Mouse (Mus musculus): ENCODE results near the gene Tsen34. TPM values are rescaled to one million over a fixed set of nuclear protein-coding genes. Genes with fewer than 3 reads are reported as not detected.

Tsen34 gene
- polyA plus RNA-seq, 1 experiment from 2014 or later, result 41.9 TPM

DNA sequence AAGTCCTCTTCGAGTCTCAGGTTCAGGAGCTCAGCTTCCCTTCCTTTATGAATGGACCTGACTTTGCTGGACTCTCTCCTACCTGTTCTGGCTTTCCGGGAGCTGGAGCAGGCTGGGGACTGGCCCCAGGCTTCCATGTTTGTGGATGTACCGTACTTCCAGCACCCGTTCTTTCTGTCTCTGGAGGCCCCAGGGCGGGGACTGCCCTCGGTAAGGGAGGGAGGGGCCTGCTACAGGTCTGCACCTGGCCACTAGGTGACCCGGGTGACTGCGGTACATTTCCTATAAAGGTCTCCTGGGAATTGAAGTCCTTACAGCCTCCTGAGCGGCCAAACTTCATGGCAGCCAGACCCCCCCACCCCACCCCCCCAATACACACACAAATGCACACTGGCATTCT lies 15.3 kb upstream of the Tsen34 start, which contains the start of gene Tmc4:
Tmc4 (minus strand) TSS at position 212 of the 400 bp plus-strand sequence.
- WGBS (ENCODE audit: insufficient replicate concordance), result 62% methylated on average over 9 of the region's 9 CpGs
- no peaks in the 10 kb centered on the region for H3K9me3 ChIP-seq (replicated peaks; ENCODE audit: control insufficient read depth, low read length)

DNA sequence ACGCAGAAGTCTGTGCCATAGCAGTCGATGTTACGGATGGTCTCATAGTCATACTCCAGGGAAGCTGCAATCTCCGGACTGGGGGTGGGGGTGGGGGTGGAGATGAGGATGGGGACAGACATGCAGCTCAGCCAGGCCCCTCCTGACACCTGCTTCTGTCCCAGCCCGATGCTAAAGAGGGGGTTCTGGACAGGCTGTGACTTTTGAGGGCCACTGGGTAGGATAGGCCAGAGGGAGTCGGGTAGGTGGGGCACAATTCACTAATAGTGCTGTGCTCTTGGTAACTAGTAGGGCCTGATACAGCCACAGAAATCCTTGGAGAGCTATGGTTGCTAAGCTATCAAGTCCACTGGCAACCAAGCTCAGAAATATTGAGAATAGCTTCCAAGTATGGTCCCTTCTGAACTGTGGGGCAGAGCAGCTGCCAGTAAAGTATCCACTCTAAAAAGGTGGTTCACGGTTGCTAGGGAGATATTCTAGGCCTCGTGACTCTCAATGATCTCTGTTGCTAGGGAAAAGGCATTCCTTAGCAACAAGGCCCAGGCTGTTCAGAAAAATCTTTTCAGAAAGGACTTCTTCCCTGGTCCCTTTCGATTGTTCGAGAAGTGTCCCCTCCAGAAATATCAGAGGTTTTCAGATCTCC lies 8.6 kb upstream of the Tsen34 start:
- Histone ChIP-seq H3K4me1 (ENCODE audit: control insufficient read depth, low read depth, low read length) (no peaks in the 10 kb centered on the region), H3K27ac (ENCODE audit: low read length) (no peak overlapping the region), H3K36me3 (ENCODE audit: control insufficient read depth, insufficient read depth) (no peaks in the 10 kb centered on the region; the same call in 1 of the 2 replicates), H3K4me3 (ENCODE audit: low read depth, low read length) (no peak overlapping the region), H3K27me3 (ENCODE audit: control insufficient read depth, insufficient read depth, low read depth, low read length) (no peaks in the 10 kb centered on the region), H3K4me2 (ENCODE audit: low read depth, low read length) (no peak overlapping the region), H3K9ac (ENCODE audit: low read depth, low read length) (no peak overlapping the region), H3K9me3 (replicated peaks; ENCODE audit: control insufficient read depth, low read length) (no peaks in the 10 kb centered on the region)
- WGBS (ENCODE audit: insufficient replicate concordance), result 72% methylated on average over 10 of the region's 10 CpGs
- ATAC-seq (ENCODE audit: low read depth), result no peak

More for the DNA sequence above, 15.3 kb upstream of the Tsen34 start, which contains the start of gene Tmc4:
- peak; percentile 12; the same call in 1 of the 2 replicates for ATAC-seq (ENCODE audit: low read depth)
- H3K27ac ChIP-seq (ENCODE audit: low read length), result no peak within 1 kb of the TSS
- no peak within 1 kb of the TSS for H3K4me3 ChIP-seq (ENCODE audit: low read depth, low read length)
- no peaks in the 10 kb centered on the region for H3K27me3 ChIP-seq (ENCODE audit: control insufficient read depth, insufficient read depth, low read depth, low read length)
- no peak within 1 kb of the TSS for H3K9ac ChIP-seq (ENCODE audit: low read depth, low read length)
- H3K4me1 ChIP-seq (ENCODE audit: control insufficient read depth, low read depth, low read length), result no peaks in the 10 kb centered on the region
- no peaks in the 10 kb centered on the region for H3K36me3 ChIP-seq (ENCODE audit: control insufficient read depth, insufficient read depth)
- H3K4me2 ChIP-seq (ENCODE audit: low read depth, low read length), result no peak within 1 kb of the TSS

DNA sequence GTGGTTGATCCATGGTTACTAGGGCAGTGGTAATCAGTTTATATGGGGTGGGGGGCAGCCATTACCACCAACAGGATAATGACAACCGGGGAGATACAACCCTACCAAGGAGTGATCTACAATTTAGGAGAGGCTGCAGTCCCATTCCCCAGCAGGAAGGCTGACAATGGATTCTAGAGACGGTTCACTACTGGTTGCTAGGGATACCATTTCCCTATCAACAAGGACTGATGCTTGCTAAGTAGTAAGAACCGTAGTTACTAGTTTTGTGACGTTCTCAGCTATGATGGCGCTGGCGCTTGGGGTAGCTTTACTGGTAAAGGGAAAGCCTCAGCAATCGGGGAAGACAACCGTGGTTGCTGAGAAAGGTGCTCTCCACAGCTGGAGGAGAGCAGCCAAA lies 8.0 kb upstream of the Tsen34 start:
- no peaks in the 10 kb centered on the region; the same call in 1 of the 2 replicates for H3K36me3 ChIP-seq (ENCODE audit: control insufficient read depth, insufficient read depth)
- no peak overlapping the region for H3K4me3 ChIP-seq (ENCODE audit: low read depth, low read length)
- H3K9ac ChIP-seq (ENCODE audit: low read depth, low read length), result no peak overlapping the region
- no peak overlapping the region for H3K4me2 ChIP-seq (ENCODE audit: low read depth, low read length)
- no peak for ATAC-seq (ENCODE audit: low read depth)
- 82% methylated on average over 8 of the region's 8 CpGs for WGBS (ENCODE audit: insufficient replicate concordance)
- H3K27ac ChIP-seq (ENCODE audit: low read length), result no peak overlapping the region
- no peaks in the 10 kb centered on the region for H3K4me1 ChIP-seq (ENCODE audit: control insufficient read depth, low read depth, low read length)
- no peaks in the 10 kb centered on the region for H3K27me3 ChIP-seq (ENCODE audit: control insufficient read depth, insufficient read depth, low read depth, low read length)
- H3K9me3 ChIP-seq (replicated peaks; ENCODE audit: control insufficient read depth, low read length), result no peaks in the 10 kb centered on the region

DNA sequence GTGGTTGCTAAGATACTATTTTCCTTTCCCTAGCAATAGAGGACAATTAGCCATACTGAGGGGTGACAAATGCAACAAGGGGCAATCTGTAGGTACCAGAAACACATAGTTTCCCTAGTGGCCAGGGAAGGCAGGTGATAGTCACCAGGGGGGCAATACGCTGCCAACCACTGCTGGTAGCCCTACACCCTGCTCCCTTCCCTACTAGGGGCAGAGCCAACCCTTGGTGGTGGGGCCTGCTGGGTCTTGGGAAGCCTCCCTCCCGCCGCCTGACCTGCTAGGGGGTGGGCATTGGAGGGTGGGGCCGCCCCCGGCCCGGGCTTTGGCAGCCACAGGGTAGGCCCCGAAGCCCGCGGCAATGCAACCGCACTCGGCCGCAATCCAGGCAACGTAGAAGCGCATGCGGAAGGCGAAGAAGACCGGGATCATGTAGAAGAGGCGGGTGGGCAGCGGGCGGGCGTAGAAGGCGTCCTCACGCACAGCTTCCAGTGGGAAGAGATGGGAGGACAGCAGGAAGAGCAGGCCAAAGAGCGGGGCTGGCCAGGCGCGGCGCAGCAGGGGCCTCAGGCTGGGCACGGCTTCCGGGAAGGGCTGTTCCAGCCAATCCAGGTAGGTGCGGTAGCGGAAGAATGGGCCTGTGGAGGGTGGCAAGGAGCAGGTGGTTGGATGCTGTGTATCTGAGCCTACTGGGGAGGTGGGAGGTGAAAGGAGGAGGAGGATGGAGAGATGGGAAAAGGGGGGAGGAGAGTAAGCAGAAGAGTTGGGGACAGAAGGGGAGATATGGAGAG lies 7.1 kb upstream of the Tsen34 start:
- H3K4me3 ChIP-seq (ENCODE audit: low read depth, low read length), result no peak overlapping the region
- no peaks in the 10 kb centered on the region for H3K4me1 ChIP-seq (ENCODE audit: control insufficient read depth, low read depth, low read length)
- no peaks in the 10 kb centered on the region for H3K27me3 ChIP-seq (ENCODE audit: control insufficient read depth, insufficient read depth, low read depth, low read length)
- ATAC-seq (ENCODE audit: low read depth), result no peak
- 79% methylated on average over 31 of the region's 31 CpGs for WGBS (ENCODE audit: insufficient replicate concordance)
- no peak overlapping the region for H3K9ac ChIP-seq (ENCODE audit: low read depth, low read length)
- no peaks in the 10 kb centered on the region; the same call in 1 of the 2 replicates for H3K36me3 ChIP-seq (ENCODE audit: control insufficient read depth, insufficient read depth)
- no peak overlapping the region for H3K27ac ChIP-seq (ENCODE audit: low read length)
- no peaks in the 10 kb centered on the region for H3K9me3 ChIP-seq (replicated peaks; ENCODE audit: control insufficient read depth, low read length)
- no peak overlapping the region for H3K4me2 ChIP-seq (ENCODE audit: low read depth, low read length)

DNA sequence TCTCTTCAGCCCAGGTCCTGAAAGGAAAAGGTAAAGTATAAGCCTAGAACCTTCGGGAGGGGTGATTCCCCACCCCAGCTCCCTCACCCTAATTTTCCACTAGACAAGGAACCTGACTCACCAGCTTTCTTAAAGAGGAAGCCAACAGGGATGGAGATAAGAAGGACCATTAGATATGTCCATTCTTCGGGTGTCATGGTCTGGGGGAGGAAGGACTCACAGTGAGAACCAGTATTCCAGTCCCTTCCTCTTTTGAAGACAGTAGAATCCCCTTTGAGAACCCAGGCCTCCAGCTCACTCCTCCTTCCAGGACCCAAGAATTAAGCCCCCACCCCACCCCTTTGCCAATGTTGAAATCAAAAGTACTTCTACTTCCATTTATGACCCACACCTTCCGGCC lies 744 bp upstream of the Tsen34 start:
- no peak for ATAC-seq (ENCODE audit: low read depth)
- Histone ChIP-seq H3K27ac (ENCODE audit: low read length) (no peak overlapping the region; the same call in 1 of the 2 replicates), H3K27me3 (ENCODE audit: control insufficient read depth, insufficient read depth, low read depth, low read length) (no peaks in the 10 kb centered on the region), H3K4me3 (ENCODE audit: low read depth, low read length) (peak overlapping the region; percentile 80), H3K4me1 (ENCODE audit: control insufficient read depth, low read depth, low read length) (peaks cover 25% of the 10 kb centered on the region), H3K36me3 (ENCODE audit: control insufficient read depth, insufficient read depth) (no peaks in the 10 kb centered on the region), H3K9me3 (replicated peaks; ENCODE audit: control insufficient read depth, low read length) (no peaks in the 10 kb centered on the region), H3K4me2 (ENCODE audit: low read depth, low read length) (peak overlapping the region; percentile 99), H3K9ac (ENCODE audit: low read depth, low read length) (peak overlapping the region; percentile 85)
- 9% methylated on average over 3 of the region's 3 CpGs for WGBS (ENCODE audit: insufficient replicate concordance)

DNA sequence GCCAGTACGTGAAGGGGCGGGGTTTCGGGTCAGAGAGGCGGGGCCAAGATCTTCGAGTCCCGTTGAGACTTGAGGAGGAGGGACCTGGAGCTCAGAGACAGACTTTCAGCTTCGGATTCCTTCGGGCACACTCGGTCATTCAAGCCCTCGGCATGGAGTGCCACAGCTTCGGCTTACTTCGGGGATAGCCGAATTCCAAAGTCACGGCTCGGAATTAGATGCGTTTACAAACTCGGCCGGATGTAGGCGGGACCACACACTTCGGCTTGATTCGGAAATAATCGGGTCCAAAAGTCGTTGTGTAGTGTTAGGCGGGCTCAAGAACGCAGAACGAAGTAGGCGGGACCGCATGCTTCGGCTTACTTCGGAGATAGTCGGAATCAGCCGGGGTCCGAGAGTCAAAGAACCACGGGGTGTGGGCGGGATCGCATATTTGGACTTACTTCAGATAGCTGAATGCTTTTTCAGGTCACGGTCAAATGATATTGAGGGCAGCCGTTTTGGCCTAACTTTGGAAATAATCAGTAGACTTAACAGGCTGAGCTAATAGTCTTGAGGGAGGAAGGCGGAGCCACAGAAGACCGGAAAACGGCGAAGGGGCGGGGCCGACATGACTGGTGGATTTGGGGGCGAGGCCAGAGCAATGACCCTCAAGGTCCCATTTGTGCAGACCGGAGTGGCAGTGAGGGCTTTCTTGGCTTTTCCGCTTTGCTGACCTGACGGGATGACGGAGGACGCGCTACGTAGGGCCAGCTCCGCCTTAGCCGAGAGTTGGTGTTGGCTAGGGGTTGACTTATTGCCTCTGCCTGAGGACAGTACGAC lies 535 bp downstream of the Tsen34 start, which contains the start of gene Mboat7:
Mboat7 (minus strand) TSS at position 537 of the 822 bp plus-strand sequence.
- no peaks in the 10 kb centered on the region for H3K36me3 ChIP-seq (ENCODE audit: control insufficient read depth, insufficient read depth)
- no peaks in the 10 kb centered on the region for H3K9me3 ChIP-seq (replicated peaks; ENCODE audit: control insufficient read depth, low read length)
- H3K4me2 ChIP-seq (ENCODE audit: low read depth, low read length), result peak within 1 kb of the TSS; percentile 99
- H3K9ac ChIP-seq (ENCODE audit: low read depth, low read length), result peak within 1 kb of the TSS; percentile 85
- WGBS (ENCODE audit: insufficient replicate concordance), result under 1% methylated on average over 55 of the region's 55 CpGs
- H3K4me1 ChIP-seq (ENCODE audit: control insufficient read depth, low read depth, low read length), result peaks cover 25% of the 10 kb centered on the region
- peak within 1 kb of the TSS; percentile 80 for H3K4me3 ChIP-seq (ENCODE audit: low read depth, low read length)
- ATAC-seq (ENCODE audit: low read depth), result peak; percentile 81
- peak within 1 kb of the TSS; percentile 89 for H3K27ac ChIP-seq (ENCODE audit: low read length)
- no peaks in the 10 kb centered on the region for H3K27me3 ChIP-seq (ENCODE audit: control insufficient read depth, insufficient read depth, low read depth, low read length)

DNA sequence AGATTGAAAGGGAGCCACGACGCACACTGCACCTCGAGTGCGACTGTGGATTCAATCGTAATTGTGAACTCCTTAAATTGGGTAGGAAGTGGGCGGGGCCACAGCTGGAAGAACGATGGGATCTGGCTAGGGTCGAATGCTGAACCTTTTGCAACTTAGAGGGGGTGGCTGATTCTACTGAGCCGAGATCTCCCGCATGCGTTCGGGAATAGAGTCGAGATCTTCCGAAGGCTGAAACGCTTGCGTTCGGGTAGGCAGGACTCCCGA lies 1.1 kb downstream of the Tsen34 start:
- Histone ChIP-seq H3K36me3 (ENCODE audit: control insufficient read depth, insufficient read depth) (no peaks in the 10 kb centered on the region), H3K4me3 (ENCODE audit: low read depth, low read length) (peak overlapping the region; percentile 80), H3K9ac (ENCODE audit: low read depth, low read length) (peak overlapping the region; percentile 85), H3K9me3 (replicated peaks; ENCODE audit: control insufficient read depth, low read length) (no peaks in the 10 kb centered on the region), H3K27ac (ENCODE audit: low read length) (peak overlapping the region; percentile 89), H3K27me3 (ENCODE audit: control insufficient read depth, insufficient read depth, low read depth, low read length) (no peaks in the 10 kb centered on the region), H3K4me1 (ENCODE audit: control insufficient read depth, low read depth, low read length) (peaks cover 25% of the 10 kb centered on the region), H3K4me2 (ENCODE audit: low read depth, low read length) (peak overlapping the region; percentile 99)
- WGBS (ENCODE audit: insufficient replicate concordance), result under 1% methylated on average over 18 of the region's 18 CpGs
- ATAC-seq (ENCODE audit: low read depth), result no peak

DNA sequence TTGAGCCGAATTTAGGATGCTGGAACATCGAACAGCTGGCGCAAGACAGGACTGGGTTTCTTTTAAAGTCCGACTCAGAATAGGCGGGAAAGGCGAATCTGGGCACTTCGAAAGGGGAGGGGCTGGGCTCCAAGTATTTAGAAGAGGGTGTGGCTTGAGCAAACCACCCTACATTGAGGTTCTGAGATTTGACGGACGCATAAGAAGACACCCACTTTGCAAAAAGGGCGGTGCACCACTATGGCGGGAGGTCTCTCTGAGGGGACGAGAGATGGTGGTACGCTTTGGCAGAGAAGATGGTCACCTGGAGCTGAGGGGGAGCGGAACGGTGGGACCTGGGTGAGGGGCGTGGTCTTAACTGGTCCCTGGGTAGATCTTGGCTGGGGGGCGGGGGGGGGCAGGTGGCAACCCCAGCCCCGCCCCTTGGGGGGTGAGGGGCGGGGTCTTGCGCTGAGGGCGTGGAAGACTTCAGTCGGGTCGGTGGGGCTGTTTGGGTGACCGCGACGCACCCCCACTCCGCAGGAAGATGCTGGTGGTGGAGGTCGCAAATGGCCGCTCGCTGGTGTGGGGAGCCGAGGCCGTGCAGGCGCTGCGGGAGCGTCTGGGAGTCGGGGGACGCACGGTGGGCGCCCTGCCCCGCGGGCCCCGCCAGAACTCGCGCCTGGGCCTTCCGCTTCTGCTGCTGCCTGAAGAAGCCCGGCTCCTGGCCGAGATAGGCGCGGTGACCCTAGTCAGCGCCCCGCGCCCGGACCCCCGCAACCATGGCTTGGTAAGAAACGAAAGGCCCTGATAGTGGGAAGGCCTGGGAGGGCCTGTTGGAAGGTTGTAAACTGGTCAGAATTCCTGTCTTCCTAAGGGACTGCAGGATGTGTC lies 1.6 kb downstream of the Tsen34 start:
- Histone ChIP-seq H3K36me3 (ENCODE audit: control insufficient read depth, insufficient read depth) (no peaks in the 10 kb centered on the region), H3K27ac (ENCODE audit: low read length) (peak overlapping the region; percentile 89), H3K9ac (ENCODE audit: low read depth, low read length) (peak overlapping the region; percentile 85), H3K4me3 (ENCODE audit: low read depth, low read length) (peak overlapping the region; percentile 80), H3K4me2 (ENCODE audit: low read depth, low read length) (peak overlapping the region; percentile 99), H3K9me3 (replicated peaks; ENCODE audit: control insufficient read depth, low read length) (no peaks in the 10 kb centered on the region), H3K4me1 (ENCODE audit: control insufficient read depth, low read depth, low read length) (peaks cover 25% of the 10 kb centered on the region), H3K27me3 (ENCODE audit: control insufficient read depth, insufficient read depth, low read depth, low read length) (no peaks in the 10 kb centered on the region)
- peak; percentile 47 for ATAC-seq (ENCODE audit: low read depth)
- WGBS (ENCODE audit: insufficient replicate concordance), result under 1% methylated on average over 55 of the region's 55 CpGs

Measured in liver, embryonic 16.5 days (tissue).